Mouse (Mus musculus) midbrain, postnatal 0 days (tissue): ENCODE results near the gene Kpna3. TPM values are rescaled to one million over a fixed set of nuclear protein-coding genes. Genes with fewer than 3 reads are reported as not detected.
A peak's percentile ranks its signal among the peaks of the same experiment; 100 is the strongest.

Experiments
- ATAC-seq: fragments of 200-750 bp; cut with Nextera tagmentation; 2 replicates; pipeline ENCODE4 v1.8.0; 2017; ENCODE audit warnings: moderate number of reproducible peaks, mild to moderate bottlenecking, moderate TSS enrichment, moderate library complexity; ENCODE audit not compliant: low FRiP score
- DNase-seq: peaks from one replicate; pipeline ENCODE4 v3.0.0-alpha.2; 2015; ENCODE audit warnings: low spot score
- H3K27ac ChIP-seq: fragments of 300-500 bp; sonication (generic); 2 replicates; pipeline ENCODE4 v1.5.1; 2014; ENCODE audit warnings: low read depth, mild to moderate bottlenecking, low read length, mixed read lengths
- H3K27me3 ChIP-seq: fragments of 300-500 bp; sonication (generic); 2 replicates; pipeline ENCODE4 v1.6.1; 2014; ENCODE audit warnings: low read length, control low read depth, mixed read lengths; ENCODE audit not compliant: insufficient read depth
- H3K36me3 ChIP-seq: fragments of 300-500 bp; sonication (generic); 2 replicates; pipeline ENCODE4 v1.6.1; 2014; ENCODE audit warnings: low read length, control low read depth, mixed read lengths; ENCODE audit not compliant: insufficient read depth
- H3K4me1 ChIP-seq: fragments of 300-500 bp; sonication (generic); 2 replicates; pipeline ENCODE4 v1.6.1; 2014; ENCODE audit warnings: mild to moderate bottlenecking, control low read depth, antibody characterized with exemption, low read length, mixed read lengths; ENCODE audit not compliant: insufficient read depth
- H3K4me2 ChIP-seq: fragments of 300-500 bp; sonication (generic); 2 replicates; pipeline ENCODE4 v1.6.1; 2014; ENCODE audit warnings: low read depth, mild to moderate bottlenecking, low read length, mixed read lengths; ENCODE audit not compliant: poor library complexity, severe bottlenecking
- H3K4me3 ChIP-seq: fragments of 300-500 bp; sonication (generic); 2 replicates; pipeline ENCODE4 v1.5.1; 2014; ENCODE audit warnings: low read depth, mild to moderate bottlenecking, low read length, moderate library complexity
- H3K9ac ChIP-seq: fragments of 300-500 bp; sonication (generic); replicated peaks from 2 replicates; pipeline ENCODE4 v1.6.1; 2014; ENCODE audit warnings: mild to moderate bottlenecking, low read length, moderate library complexity, mixed read lengths; ENCODE audit not compliant: poor library complexity, severe bottlenecking
- H3K9me3 ChIP-seq: fragments of 300-500 bp; sonication (generic); 2 replicates; pipeline ENCODE4 v1.6.1; 2016; ENCODE audit warnings: low read length, control low read depth
- CTCF ChIP-seq: IDR thresholded peaks from 2 replicates; pipeline ENCODE4 v1.5.1; 2016; ENCODE audit warnings: antibody characterized with exemption, mild to moderate bottlenecking
- WGBS: fragments of 180-500 bp; shearing (Covaris S2); extraction: QIAGEN DNeasy Blood & Tissue Kit; methylation state at CpG from one replicate; pipeline ENCODE4 v1.1.7; 2014; 5-methylcytosine and 5-hydroxymethylcytosine counted together
- polyA plus RNA-seq: library from polyadenylated mRNA; unstranded; fragments of >200 nt; fragmentation: Nextera tagmentation; extraction: Ambion mirVana; gene quantifications from 2 replicates; pipeline ENCODE4 v1.2.1, GENCODE M21; 2015
- total RNA-seq: library from RNA; depleted of rRNA; stranded (reverse); fragments of >200 nt; gene quantifications from 2 replicates; pipeline ENCODE4 v1.2.3, GENCODE M21; 2014

The Kpna3 gene
- total and polyA plus RNA-seq, 2 experiments from 2014 or later = 34.4 to 56.7 TPM

DNA sequence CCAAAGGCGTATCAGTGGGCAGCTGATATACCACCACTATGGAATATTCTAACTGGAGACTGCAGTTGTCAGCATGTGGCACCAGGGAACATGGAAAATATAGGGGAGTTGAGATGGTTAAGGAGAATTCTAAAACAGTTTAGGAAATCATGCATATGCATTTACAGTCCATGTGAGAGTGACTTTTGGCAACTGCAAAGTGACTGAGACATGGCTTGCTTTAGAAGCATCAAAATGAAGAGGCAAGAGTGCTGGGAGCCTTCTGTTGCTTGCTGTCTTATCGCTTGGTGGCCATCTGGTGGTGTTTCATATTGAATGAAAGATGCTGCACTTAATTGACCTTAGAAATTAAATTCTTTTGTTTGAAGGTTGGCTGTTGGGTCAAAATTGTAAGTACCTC lies 72.4 kb downstream of the Kpna3 start:
- TF ChIP-seq CTCF = no peak
- no peak for ATAC-seq
- Histone ChIP-seq H3K27me3 (no peaks in the 10 kb centered on the region), H3K36me3 (peaks cover 25% of the 10 kb centered on the region), H3K4me1 (no peaks in the 10 kb centered on the region), H3K4me3 (no peak overlapping the region), H3K9me3 (no peaks in the 10 kb centered on the region), H3K9ac (no peak overlapping the region), H3K27ac (no peak overlapping the region), H3K4me2 (no peak overlapping the region)
- 89% methylated on average over 2 of the region's 2 CpGs for WGBS
- peak; percentile 10 for DNase-seq

DNA sequence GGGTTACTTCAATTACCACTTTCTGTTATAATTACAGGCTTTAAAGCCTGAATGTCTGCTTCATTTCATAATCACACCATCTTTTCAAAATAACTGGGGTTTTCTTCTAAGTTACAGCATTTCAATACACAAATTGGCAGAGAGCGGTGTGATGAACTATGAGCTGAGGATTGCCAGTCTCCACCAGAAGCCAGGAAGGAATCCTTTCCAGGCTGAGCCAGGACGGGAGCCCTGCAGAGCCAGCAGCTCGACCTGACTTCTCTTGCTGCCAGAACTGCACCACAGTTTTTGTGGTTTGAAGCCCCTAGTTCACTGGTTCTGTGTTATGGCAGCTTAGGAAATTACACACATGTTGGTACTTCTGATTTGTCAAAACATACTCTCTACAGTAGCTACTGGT lies 75.0 kb downstream of the Kpna3 start:
- H3K9me3 ChIP-seq = no peaks in the 10 kb centered on the region
- no peak overlapping the region for H3K4me2 ChIP-seq
- WGBS = 89% methylated on average over 3 of the region's 3 CpGs
- ATAC-seq = no peak
- H3K4me1 ChIP-seq = no peaks in the 10 kb centered on the region
- H3K4me3 ChIP-seq = no peak overlapping the region
- H3K27me3 ChIP-seq = no peaks in the 10 kb centered on the region
- no peak overlapping the region for H3K9ac ChIP-seq
- no peak for DNase-seq
- TF ChIP-seq CTCF = no peak
- peaks cover 12% of the 10 kb centered on the region; the same call in 1 of the 2 replicates for H3K36me3 ChIP-seq
- no peak overlapping the region for H3K27ac ChIP-seq

DNA sequence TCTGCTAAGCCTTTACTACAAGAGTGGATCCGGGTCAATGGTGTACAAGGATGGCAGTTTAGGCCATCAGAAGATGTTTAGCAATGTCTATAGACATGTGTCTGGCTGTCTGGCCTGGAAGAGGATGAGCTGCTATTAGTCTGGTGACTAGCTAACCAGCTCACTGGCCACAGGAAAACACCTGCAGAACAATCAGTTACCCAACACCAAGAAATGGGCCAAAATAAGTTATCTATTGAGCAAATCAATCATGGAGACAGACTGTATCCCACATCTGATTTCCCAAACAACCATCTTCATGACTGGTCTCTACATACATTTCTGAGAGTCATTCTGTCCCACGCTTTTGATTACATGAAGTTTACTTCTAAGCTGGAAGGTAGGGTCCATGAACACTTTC lies 75.9 kb downstream of the Kpna3 start:
- no peaks in the 10 kb centered on the region for H3K9me3 ChIP-seq
- peaks cover 10% of the 10 kb centered on the region; the same call in 1 of the 2 replicates for H3K36me3 ChIP-seq
- no peak for TF ChIP-seq CTCF
- no peak overlapping the region for H3K4me3 ChIP-seq
- WGBS = 95% methylated on average over 2 of the region's 2 CpGs
- no peak overlapping the region for H3K4me2 ChIP-seq
- ATAC-seq = no peak
- no peaks in the 10 kb centered on the region for H3K27me3 ChIP-seq
- no peak for DNase-seq
- no peak overlapping the region for H3K27ac ChIP-seq
- no peak overlapping the region for H3K9ac ChIP-seq
- H3K4me1 ChIP-seq = no peaks in the 10 kb centered on the region

DNA sequence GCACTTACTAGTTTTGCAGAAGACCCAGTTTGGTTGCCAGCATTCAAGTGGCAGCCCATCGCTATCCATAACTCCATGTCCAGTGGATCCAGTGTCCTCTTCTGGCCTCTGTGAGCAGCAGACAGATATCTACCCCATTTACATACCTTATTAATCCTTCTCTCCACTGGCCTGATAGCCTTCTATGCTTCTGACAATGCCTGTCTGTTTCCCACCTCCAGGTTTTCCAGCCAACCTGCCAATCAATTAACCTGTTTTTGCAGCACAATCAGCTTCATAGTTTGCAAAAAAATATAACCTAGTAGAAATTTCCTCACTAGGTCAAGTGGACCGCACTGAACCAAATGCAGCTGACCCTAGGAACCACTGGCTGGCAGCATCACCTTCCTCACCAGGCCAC lies 77.4 kb downstream of the Kpna3 start:
- H3K4me3 ChIP-seq = no peak overlapping the region
- 91% methylated on average over 2 of the region's 2 CpGs for WGBS
- no peak for DNase-seq

DNA sequence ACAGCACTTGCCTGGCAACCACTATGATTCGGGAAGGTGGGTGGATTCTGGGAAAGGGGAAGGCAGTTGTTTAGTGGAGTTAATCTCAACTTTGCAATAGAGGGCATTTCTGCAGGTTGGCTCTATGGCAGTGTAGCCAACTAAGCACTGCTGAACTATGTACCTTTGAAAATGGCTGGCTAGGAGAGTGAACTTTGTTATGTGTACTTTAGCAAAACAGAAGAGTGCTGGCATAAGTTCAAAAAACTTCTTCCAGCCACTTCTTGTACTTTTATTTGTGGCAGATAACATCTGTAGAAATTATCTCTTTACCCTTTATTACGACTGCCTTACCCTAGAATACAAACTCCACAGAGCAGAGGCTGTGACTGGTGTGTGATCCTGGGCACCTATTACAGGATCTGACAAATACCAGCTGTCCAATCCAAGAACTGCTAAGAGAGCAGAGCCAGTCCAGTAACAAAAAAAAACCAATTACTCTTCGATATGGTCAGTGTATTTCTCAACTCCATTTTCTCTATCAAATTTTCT lies 78.6 kb downstream of the Kpna3 start:
- Histone ChIP-seq H3K4me2 (peak overlapping the region; percentile 75), H3K27me3 (no peaks in the 10 kb centered on the region), H3K9ac (no peak overlapping the region; the same call in 1 of the 2 replicates), H3K4me1 (no peaks in the 10 kb centered on the region), H3K36me3 (0 out of 2 replicates have a peak, but pooled peaks cover 2% of the 10 kb centered on the region), H3K9me3 (no peaks in the 10 kb centered on the region), H3K4me3 (peak overlapping the region; percentile 60; the same call in 1 of the 2 replicates), H3K27ac (no peak overlapping the region)
- 64% methylated on average over 3 of the region's 3 CpGs for WGBS
- ATAC-seq = no peak
- DNase-seq = no peak
- TF ChIP-seq CTCF = no peak

More for the DNA sequence above, 77.4 kb downstream of the Kpna3 start:
- ATAC-seq = no peak
- no peak for TF ChIP-seq CTCF
- H3K9ac ChIP-seq = no peak overlapping the region
- H3K4me2 ChIP-seq = no peak overlapping the region
- no peaks in the 10 kb centered on the region for H3K27me3 ChIP-seq
- H3K36me3 ChIP-seq = peaks cover 9% of the 10 kb centered on the region; the same call in 1 of the 2 replicates
- H3K4me1 ChIP-seq = no peaks in the 10 kb centered on the region
- no peaks in the 10 kb centered on the region for H3K9me3 ChIP-seq
- no peak overlapping the region for H3K27ac ChIP-seq

DNA sequence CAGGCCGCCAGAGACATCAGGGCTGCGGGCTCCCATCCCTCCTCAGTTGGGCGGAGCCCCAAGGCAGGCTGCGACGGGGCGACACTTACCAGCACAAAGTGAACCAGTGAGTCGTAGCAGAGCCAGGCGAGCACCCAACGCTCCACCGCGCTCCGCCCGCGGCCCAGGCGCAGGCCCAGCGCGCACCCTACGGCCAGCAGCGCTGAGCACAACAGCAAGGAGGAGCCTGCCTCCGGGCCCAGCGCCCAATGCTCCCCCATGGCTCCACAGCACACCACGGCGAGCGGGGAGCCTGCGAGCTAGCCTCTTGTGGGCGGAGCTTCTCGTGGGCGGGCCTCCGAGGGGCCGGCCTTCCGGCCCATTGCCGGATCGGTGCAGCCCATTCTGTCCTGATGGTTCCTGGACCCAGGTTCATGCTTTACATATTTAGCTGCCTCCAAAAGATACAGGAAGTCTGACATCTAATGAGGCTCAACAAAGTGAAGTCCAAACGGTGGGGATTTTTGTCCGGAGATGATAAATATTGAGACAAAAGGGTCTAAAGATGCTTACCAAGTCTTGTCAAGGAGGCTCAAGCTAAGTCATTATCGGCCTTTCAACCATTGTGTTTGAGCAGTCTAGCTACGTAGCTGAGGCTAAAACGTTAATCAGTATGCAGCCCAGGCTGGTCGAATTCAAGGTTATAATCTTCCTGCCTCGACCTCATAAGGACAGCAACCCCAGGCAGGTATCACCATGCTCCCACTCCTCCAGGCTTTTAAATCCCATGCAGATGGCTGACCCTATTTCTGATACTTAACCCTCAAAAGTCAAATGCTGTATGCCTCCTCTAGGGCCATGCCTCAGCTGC lies 79.3 kb downstream of the Kpna3 start, which contains the start of gene Ebpl:
TSS of gene Ebpl (minus strand) at position 309 of the 850 bp plus-strand sequence.
- Histone ChIP-seq H3K9ac (peak within 1 kb of the TSS; percentile 77), H3K4me3 (peak within 1 kb of the TSS; percentile 60), H3K4me2 (peak within 1 kb of the TSS; percentile 75), H3K27ac (peak within 1 kb of the TSS; percentile 70), H3K9me3 (no peaks in the 10 kb centered on the region), H3K36me3 (0 out of 2 replicates have a peak, but pooled peaks cover 2% of the 10 kb centered on the region), H3K4me1 (no peaks in the 10 kb centered on the region), H3K27me3 (no peaks in the 10 kb centered on the region)
- TF ChIP-seq CTCF = peak; percentile 44
- DNase-seq (peak; percentile 85), ATAC-seq (peak; percentile 93)
- WGBS = under 1% methylated on average over 40 of the region's 40 CpGs
